Mouse (Mus musculus) E14TG2a.4 (cell line): ENCODE measurements around the gene Alkbh4.

Experiments
- CTCF ChIP-seq: conservative IDR thresholded peaks from 2 replicates; pipeline ENCODE4 v1.5.1; 2014; ENCODE audit warnings: low read length
- POU5F1 ChIP-seq: IDR thresholded peaks from 2 replicates; pipeline ENCODE4 v1.6.1; 2014; ENCODE audit warnings: low read length, borderline replicate concordance

GRCm38 (mm10) chr5:136108486-136108885 is 27.5 kb upstream of the Alkbh4 start:
- no peak for TF ChIP-seq CTCF
- no peak for TF ChIP-seq POU5F1
